Mouse (Mus musculus): ENCODE data around the gene Myo18a. TPM values are rescaled to one million over a fixed set of nuclear protein-coding genes. Genes with fewer than 3 reads are reported as not detected.
A peak's percentile ranks its signal among the peaks of the same experiment; 100 is the strongest.

Myo18a gene
- polyA plus RNA-seq, 1 experiment from 2014 or later = 24.6 TPM

GRCm38 (mm10) chr11:77893283-77893682 lies 130.2 kb downstream of the Myo18a start:
- no peak for DNase-seq (ENCODE audit: low spot score)
- H3K36me3 ChIP-seq = no peaks in the 10 kb centered on the region
- H3K27me3 ChIP-seq (ENCODE audit: low read depth, poor library complexity, severe bottlenecking) = peaks cover 57% of the 10 kb centered on the region
- no peaks in the 10 kb centered on the region for H3K9me3 ChIP-seq (replicated peaks)
- H3K4me3 ChIP-seq = peak overlapping the region; percentile 44
- peak overlapping the region; percentile 94 for H3K27ac ChIP-seq (replicated peaks)
- whole genome bisulfite sequencing = 24% methylated on average over 6 of the region's 6 CpGs
- peaks cover 83% of the 10 kb centered on the region for H3K4me1 ChIP-seq

DNA sequence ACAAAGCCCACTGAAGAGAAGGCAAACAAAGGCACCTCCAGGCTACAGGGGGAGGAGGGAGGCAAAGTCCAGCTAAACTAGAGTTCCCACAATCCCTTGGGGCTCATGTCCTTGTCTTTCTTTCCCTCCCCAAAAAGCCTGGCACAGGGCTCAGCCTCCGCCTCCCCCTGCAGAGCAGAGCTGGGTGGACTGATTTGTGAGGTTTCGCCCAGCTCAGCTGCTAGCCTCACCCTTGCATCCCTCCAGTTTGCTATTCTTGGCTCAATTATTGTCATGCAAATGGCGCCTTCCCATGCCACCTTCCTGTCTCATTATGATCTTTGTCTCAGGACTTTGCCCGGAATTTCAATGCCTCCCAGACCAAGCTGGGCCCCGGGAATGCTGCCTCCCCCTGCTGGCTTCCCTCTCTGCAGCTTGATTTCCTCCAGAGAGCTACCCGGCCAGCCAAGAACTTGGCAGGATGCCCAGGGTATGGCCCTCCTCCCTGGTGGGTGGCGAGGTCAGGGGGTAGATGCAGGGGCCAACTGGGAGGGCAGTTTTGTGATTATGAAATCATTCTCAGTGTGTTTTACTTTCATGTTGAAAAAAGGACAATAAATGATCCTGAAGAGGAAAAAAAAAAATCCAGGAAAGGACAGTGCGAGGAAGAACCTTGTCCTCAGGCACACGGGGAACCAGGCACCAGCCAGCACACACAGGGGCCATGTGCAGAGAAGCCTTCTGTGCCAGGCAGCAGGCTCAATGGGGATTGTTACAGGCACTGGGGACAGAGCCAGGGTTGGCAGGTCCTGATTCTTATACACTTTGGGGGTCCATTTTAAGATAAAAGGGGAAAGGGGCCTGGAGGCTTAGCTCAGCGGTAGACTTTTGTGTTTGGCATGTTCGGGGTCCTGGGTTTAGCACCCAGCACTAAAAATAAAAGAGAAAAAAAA lies 131.0 kb downstream of the Myo18a start, which contains the start of gene Pipox:
Gene Pipox, minus strand, starts transcription at position 310 of the 932 bp plus-strand sequence.
- peak; percentile 81 for DNase-seq (ENCODE audit: low spot score)
- Histone ChIP-seq H3K4me1 (peaks cover 82% of the 10 kb centered on the region), H3K4me3 (peak within 1 kb of the TSS; percentile 44), H3K27ac (replicated peaks) (peak within 1 kb of the TSS; percentile 94), H3K27me3 (ENCODE audit: low read depth, poor library complexity, severe bottlenecking) (peaks cover 59% of the 10 kb centered on the region), H3K36me3 (no peaks in the 10 kb centered on the region), H3K9me3 (replicated peaks) (no peaks in the 10 kb centered on the region)
- WGBS = 13% methylated on average over 11 of the region's 11 CpGs

DNA sequence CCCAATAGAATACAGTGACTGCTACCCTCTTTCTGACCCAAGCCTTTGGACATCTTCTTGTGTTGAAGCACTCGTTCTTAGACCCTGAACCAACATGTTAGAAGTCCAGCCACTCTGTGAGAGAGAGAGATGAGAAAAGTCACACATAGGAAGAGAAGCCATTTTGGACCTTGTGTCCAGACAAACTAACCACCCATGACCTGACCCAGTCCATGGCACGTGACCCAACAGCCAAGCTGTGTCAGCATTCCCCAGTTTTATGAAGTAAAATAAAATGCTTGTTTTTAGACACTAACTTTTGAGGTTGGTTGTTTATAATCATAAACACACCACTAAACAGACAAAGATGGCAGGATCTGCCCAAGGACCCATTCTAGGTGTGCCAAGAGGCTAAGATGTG lies 131.9 kb downstream of the Myo18a start:
- WGBS = 84% methylated on average over 2 of the region's 2 CpGs
- no peak overlapping the region for H3K27ac ChIP-seq (replicated peaks)

DNA sequence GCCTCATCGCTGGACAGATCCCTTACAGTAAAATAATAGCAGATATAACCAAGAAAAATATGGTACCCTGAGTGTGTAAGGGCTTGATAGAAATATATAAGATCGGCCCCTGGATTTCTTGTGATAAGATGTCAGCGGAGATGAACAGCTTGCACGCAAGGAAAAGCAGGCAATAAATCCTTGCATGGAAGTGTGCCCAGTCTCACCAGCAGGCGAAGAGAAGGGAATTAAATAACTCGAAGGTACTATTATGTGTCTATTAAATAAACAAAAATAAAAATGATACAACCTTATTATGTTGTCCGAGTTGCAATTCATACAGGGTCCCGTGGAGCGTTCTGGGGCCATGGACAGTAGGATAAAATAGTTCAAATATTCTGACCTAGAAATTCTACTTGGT lies 133.0 kb downstream of the Myo18a start:
- Histone ChIP-seq H3K36me3 (no peaks in the 10 kb centered on the region), H3K27ac (replicated peaks) (no peak overlapping the region), H3K4me3 (0 out of 2 replicates have a peak overlapping the region, but pooled peaks have one; percentile 41), H3K4me1 (peaks cover 75% of the 10 kb centered on the region), H3K27me3 (ENCODE audit: low read depth, poor library complexity, severe bottlenecking) (peaks cover 54% of the 10 kb centered on the region), H3K9me3 (replicated peaks) (no peaks in the 10 kb centered on the region)
- no peak for DNase-seq (ENCODE audit: low spot score)
- 85% methylated on average over 9 of the region's 9 CpGs for WGBS

More for the DNA sequence above, 131.9 kb downstream of the Myo18a start:
- no peaks in the 10 kb centered on the region for H3K36me3 ChIP-seq
- H3K27me3 ChIP-seq (ENCODE audit: low read depth, poor library complexity, severe bottlenecking) = peaks cover 57% of the 10 kb centered on the region
- peaks cover 82% of the 10 kb centered on the region for H3K4me1 ChIP-seq
- H3K9me3 ChIP-seq (replicated peaks) = no peaks in the 10 kb centered on the region
- DNase-seq (ENCODE audit: low spot score) = no peak
- no peak overlapping the region for H3K4me3 ChIP-seq

DNA sequence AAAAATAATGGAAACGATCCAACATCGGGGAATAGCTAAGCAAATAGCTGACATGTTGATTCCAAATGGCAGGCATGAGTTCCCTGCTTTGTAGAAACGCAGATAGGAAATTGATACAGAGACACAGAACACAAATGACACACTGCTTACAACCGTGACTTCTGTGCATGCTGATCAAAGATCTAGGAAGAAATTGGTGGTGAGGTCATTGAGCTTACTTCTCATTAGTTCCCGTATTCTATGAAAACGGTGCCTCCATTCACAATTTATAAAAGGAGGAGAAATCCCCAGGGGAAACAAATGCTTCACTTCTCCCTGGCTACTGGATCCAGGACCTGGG lies 133.4 kb downstream of the Myo18a start:
- H3K9me3 ChIP-seq (replicated peaks) = no peaks in the 10 kb centered on the region
- H3K4me3 ChIP-seq = peak overlapping the region; percentile 41
- H3K27me3 ChIP-seq (ENCODE audit: low read depth, poor library complexity, severe bottlenecking) = peaks cover 55% of the 10 kb centered on the region
- H3K27ac ChIP-seq (replicated peaks) = peak overlapping the region; percentile 78
- WGBS = 36% methylated on average over 6 of the region's 6 CpGs
- no peaks in the 10 kb centered on the region for H3K36me3 ChIP-seq
- DNase-seq (ENCODE audit: low spot score) = no peak
- peaks cover 75% of the 10 kb centered on the region for H3K4me1 ChIP-seq

DNA sequence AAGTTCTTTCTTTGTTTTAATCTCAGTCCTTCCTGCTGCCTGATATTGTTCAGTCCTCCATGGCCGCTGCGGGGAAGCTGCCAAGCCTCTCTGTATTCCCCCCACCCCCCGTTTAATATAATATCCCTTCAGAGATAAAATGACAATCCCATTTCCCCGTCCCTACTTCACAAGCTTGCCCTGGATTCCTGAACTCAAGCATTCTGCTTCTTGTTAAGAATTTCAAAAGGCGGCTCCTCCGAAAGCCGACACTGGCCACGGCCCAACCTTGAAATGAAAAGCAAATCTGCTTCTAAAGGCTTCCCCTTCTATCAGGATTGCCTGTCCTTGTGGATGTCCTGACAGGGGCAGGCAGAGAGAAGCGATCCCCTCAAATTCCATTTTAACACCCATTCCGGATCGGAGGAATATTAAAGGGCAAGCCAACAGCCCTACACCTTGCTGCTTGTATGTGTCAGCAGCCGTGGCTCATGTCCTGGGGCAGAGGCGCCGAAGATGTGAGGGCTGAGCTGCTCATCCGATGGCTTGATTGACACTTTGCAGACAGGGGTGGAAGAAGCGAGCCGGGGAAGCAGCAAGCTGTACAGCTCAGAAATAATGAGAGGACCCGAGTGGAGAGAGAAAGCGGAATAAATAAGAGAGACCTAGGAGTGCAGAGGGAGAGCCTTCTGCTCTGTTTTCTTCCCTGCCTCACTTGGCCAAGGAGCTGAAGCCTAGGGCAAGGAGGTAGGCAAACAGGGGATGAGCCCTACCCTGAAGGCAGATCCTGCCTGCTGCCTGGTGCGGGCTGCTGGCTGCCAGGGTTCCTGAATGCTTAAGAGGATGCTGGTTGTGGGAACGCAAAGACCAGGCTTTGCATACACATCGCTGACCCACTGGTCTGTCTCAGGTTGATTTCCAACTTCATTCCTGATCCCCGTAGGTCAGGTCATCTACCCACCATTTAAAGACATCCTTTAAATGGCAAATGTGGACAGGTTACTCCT lies 134.1 kb downstream of the Myo18a start:
- H3K36me3 ChIP-seq = no peaks in the 10 kb centered on the region
- DNase-seq (ENCODE audit: low spot score) = peak; percentile 59
- peaks cover 76% of the 10 kb centered on the region for H3K4me1 ChIP-seq
- H3K27me3 ChIP-seq (ENCODE audit: low read depth, poor library complexity, severe bottlenecking) = peaks cover 61% of the 10 kb centered on the region
- peak overlapping the region; percentile 41 for H3K4me3 ChIP-seq
- H3K27ac ChIP-seq (replicated peaks) = peak overlapping the region; percentile 78
- WGBS = 14% methylated on average over 23 of the region's 23 CpGs
- H3K9me3 ChIP-seq (replicated peaks) = no peaks in the 10 kb centered on the region

DNA sequence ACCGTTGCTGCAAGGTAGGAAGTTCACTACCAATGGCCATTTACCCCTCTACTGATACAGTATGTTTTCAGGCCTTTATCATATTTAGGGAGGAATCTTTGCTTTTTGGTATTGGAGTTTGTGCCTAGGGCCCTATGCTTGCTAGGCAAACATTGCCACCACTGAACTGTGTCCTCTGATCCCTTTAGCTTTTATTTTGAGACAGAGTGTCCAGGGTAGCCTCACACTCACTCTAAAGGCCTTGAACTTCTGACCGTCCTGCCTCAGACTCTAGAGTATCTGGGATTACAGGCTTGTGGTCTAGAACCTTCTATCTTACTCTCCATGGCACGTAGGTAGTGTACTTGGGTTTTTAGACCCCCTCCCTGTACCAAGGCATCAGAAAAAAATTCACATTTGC lies 137.1 kb downstream of the Myo18a start:
- Histone ChIP-seq H3K27me3 (ENCODE audit: low read depth, poor library complexity, severe bottlenecking) (peaks cover 80% of the 10 kb centered on the region), H3K4me3 (no peak overlapping the region), H3K27ac (replicated peaks) (no peak overlapping the region), H3K36me3 (no peaks in the 10 kb centered on the region), H3K9me3 (replicated peaks) (no peaks in the 10 kb centered on the region), H3K4me1 (peaks cover 62% of the 10 kb centered on the region)
- DNase-seq (ENCODE audit: low spot score) = no peak
- WGBS = 92% methylated on average over 3 of the region's 3 CpGs

DNA sequence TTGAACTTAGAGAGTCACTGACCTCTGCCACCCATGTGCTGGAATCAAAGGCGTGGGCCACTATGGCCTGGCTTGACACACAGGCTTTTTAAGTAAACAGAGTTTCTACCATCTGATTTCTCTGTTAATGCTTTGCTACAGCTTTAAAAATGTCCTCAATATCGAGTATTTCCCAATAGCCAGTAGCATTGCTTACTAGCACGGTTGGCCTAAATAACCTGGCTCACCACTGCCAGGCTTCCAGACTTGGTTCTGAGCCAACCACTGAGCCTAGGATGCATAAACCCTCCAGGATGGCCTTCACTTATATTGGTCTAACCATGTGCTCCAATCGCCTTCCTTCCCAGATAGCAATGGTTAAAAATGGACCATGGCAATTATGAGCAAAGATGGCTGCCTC lies 137.7 kb downstream of the Myo18a start:
- DNase-seq (ENCODE audit: low spot score) = no peak
- Histone ChIP-seq H3K36me3 (no peaks in the 10 kb centered on the region), H3K27me3 (ENCODE audit: low read depth, poor library complexity, severe bottlenecking) (peaks cover 77% of the 10 kb centered on the region), H3K9me3 (replicated peaks) (no peaks in the 10 kb centered on the region), H3K4me1 (peaks cover 57% of the 10 kb centered on the region), H3K4me3 (no peak overlapping the region), H3K27ac (replicated peaks) (no peak overlapping the region)
- 89% methylated on average over 4 of the region's 4 CpGs for WGBS

- Histone ChIP-seq H3K9me3 (replicated peaks) (no peaks in the 10 kb centered on the region), H3K4me3 (no peak overlapping the region), H3K4me1 (peaks cover 57% of the 10 kb centered on the region), H3K36me3 (no peaks in the 10 kb centered on the region), H3K27ac (replicated peaks) (peak overlapping the region; percentile 67; the same call in 1 of the 2 replicates), H3K27me3 (ENCODE audit: low read depth, poor library complexity, severe bottlenecking) (peaks cover 70% of the 10 kb centered on the region)
- WGBS = 51% methylated on average over 5 of the region's 5 CpGs
- no peak for DNase-seq (ENCODE audit: low spot score)
These were observed 138.3 kb downstream of the Myo18a start for GRCm38 (mm10) chr11:77901366-77901765.

DNA sequence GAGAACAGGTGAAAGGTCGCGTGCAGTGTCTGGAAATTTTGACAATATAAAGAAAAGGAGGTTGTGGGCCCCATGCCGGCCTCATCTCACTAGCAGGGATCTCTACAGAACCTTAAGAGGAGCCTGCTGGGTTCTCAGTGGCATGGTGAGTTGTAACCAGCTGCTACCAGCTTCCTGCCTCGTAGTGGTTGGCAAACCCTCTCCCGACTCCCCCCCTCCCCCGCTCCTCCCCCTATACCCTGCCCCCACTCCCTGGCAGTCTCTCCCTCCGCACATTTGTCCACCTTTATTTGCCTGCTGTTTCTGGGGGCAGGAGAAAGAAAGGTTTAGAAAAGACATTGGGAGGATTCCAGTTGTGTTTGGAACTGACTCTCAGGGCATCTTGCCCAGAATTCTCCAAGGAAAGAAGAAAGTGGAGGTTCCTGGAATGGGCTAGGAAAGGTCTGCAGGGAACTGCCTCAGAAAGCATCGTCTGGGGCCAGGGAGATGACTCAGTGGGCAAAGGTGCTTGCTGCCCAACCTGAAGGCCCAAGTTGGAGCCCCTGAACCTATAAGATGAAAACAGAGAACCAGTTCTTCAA lies 138.8 kb downstream of the Myo18a start:
- peak overlapping the region; percentile 67 for H3K27ac ChIP-seq (replicated peaks)
- H3K4me1 ChIP-seq = peaks cover 57% of the 10 kb centered on the region
- H3K36me3 ChIP-seq = no peaks in the 10 kb centered on the region
- peaks cover 69% of the 10 kb centered on the region for H3K27me3 ChIP-seq (ENCODE audit: low read depth, poor library complexity, severe bottlenecking)
- H3K4me3 ChIP-seq = no peak overlapping the region
- DNase-seq (ENCODE audit: low spot score) = no peak
- WGBS = 40% methylated on average over 8 of the region's 8 CpGs
- H3K9me3 ChIP-seq (replicated peaks) = no peaks in the 10 kb centered on the region

GRCm38 (mm10) chr11:77903761-77904160 lies 140.7 kb downstream of the Myo18a start:
- H3K36me3 ChIP-seq = no peaks in the 10 kb centered on the region
- H3K9me3 ChIP-seq (replicated peaks) = no peaks in the 10 kb centered on the region
- DNase-seq (ENCODE audit: low spot score) = no peak
- H3K4me1 ChIP-seq = peaks cover 47% of the 10 kb centered on the region
- H3K27me3 ChIP-seq (ENCODE audit: low read depth, poor library complexity, severe bottlenecking) = peaks cover 64% of the 10 kb centered on the region
- WGBS = 34% methylated on average over 3 of the region's 3 CpGs
- H3K27ac ChIP-seq (replicated peaks) = peak overlapping the region; percentile 57
- no peak overlapping the region for H3K4me3 ChIP-seq

- Histone ChIP-seq H3K27me3 (ENCODE audit: low read depth, poor library complexity, severe bottlenecking) (peaks cover 66% of the 10 kb centered on the region), H3K4me1 (peaks cover 53% of the 10 kb centered on the region), H3K9me3 (replicated peaks) (no peaks in the 10 kb centered on the region), H3K4me3 (no peak overlapping the region), H3K36me3 (no peaks in the 10 kb centered on the region), H3K27ac (replicated peaks) (no peak overlapping the region)
- 22% methylated on average over 1 of the region's 1 CpGs for WGBS
- DNase-seq (ENCODE audit: low spot score) = no peak
These were observed 141.7 kb downstream of the Myo18a start for GRCm38 (mm10) chr11:77904707-77905106.

All from midbrain, embryonic 10.5 days (tissue).